ENCODE assay signal across 8 mouse cellular contexts in genomic region chr9:82829693-82830430, GRCm38 (mm10). TPM values are rescaled to one million over a fixed set of nuclear protein-coding genes. Genes with fewer than 3 reads are reported as not detected.
DNase-seq lines count a peak whose midpoint lies in the region; ATAC-seq lines count a peak whose summit lies in the region.

No protein-coding gene starts in this region.

- H3K27me3 ChIP-seq in heart, embryonic 14.5 days (ENCODE audit: control insufficient read depth, insufficient read depth, low read length), result no peaks in the 10 kb centered on the region
- H3K27me3 ChIP-seq in liver, embryonic 12.5 days (replicated peaks), result no peaks in the 10 kb centered on the region
- H3K27me3 ChIP-seq in splenic B cell, adult 2 months (ENCODE audit: control insufficient read depth, insufficient read depth, low read length, poor library complexity, severe bottlenecking), result no peaks in the 10 kb centered on the region

- H3K4me3 ChIP-seq in heart, embryonic 14.5 days (ENCODE audit: control insufficient read depth in 1 of 2, insufficient read depth in 1 of 2, low read depth in 1 of 2, low read length in 2 of 2), result peak overlapping the region; percentile 64 to 80
- peak overlapping the region; percentile 72 for H3K4me3 ChIP-seq in liver, embryonic 12.5 days

- peak; percentile 82 for ATAC-seq in heart, embryonic 14.5 days (ENCODE audit: insufficient number of reproducible peaks, insufficient read depth, low FRiP score, low read depth)
- peak; percentile 94 for ATAC-seq in liver, embryonic 12.5 days

- WGBS in heart, embryonic 14.5 days, result 1% methylated on average over 65 of the region's 65 CpGs
- under 1% methylated on average over 65 of the region's 65 CpGs for WGBS in liver, embryonic 12.5 days (ENCODE audit: insufficient replicate concordance)

- H3K4me1 ChIP-seq in heart, embryonic 14.5 days (ENCODE audit: control insufficient read depth in 2 of 2, insufficient read depth in 2 of 2, low read length in 2 of 2), result peaks cover 0 to 8% of the 10 kb centered on the region in 2 experiments
- H3K4me1 ChIP-seq in liver, embryonic 12.5 days, result peaks cover 16% of the 10 kb centered on the region

- no peaks in the 10 kb centered on the region for H3K36me3 ChIP-seq in heart, embryonic 14.5 days (ENCODE audit: control insufficient read depth, insufficient read depth, low read length)
- H3K36me3 ChIP-seq in liver, embryonic 12.5 days, result no peaks in the 10 kb centered on the region
- no peaks in the 10 kb centered on the region for H3K36me3 ChIP-seq in splenic B cell, adult 2 months (ENCODE audit: control insufficient read depth, insufficient read depth, low read length, poor library complexity, severe bottlenecking)

- peak overlapping the region; percentile 71 for H3K4me2 ChIP-seq in heart, embryonic 14.5 days (ENCODE audit: low read length)
- H3K4me2 ChIP-seq in liver, embryonic 12.5 days, result peak overlapping the region; percentile 98

- H3K9me3 ChIP-seq in heart, embryonic 14.5 days (ENCODE audit: control insufficient read depth, low read length), result no peaks in the 10 kb centered on the region
- no peaks in the 10 kb centered on the region for H3K9me3 ChIP-seq in liver, embryonic 12.5 days (replicated peaks)

- H3K27ac ChIP-seq in heart, embryonic 14.5 days (replicated peaks in 1 of 2; ENCODE audit: control insufficient read depth in 1 of 2, insufficient read depth in 1 of 2, low read depth in 2 of 2, low read length in 2 of 2), result peak overlapping the region; percentile 76 to 77
- H3K27ac ChIP-seq in liver, embryonic 12.5 days, result peak overlapping the region; percentile 27; the same call in 1 of the 2 replicates

- DNase-seq in CD8-positive naive resting alpha-beta T cell, adult 2 months (ENCODE audit: low read depth in 2 of 2, low spot score in 2 of 2), result peak; percentile 75 to 78
- DNase-seq in c-Kit-negative CD71-positive TER-119-positive erythroid progenitor cells, embryonic 14.5 days (ENCODE audit: low read depth, low spot score), result peak; percentile 66
- peak; percentile 71 for DNase-seq in fibroblast of lung, adult 2 months (ENCODE audit: low read depth)
- DNase-seq in kidney, postnatal 10 days, result peak; percentile 92
- DNase-seq in naive thymus-derived CD4-positive, alpha-beta T cell, adult 2 months (ENCODE audit: low read depth), result peak; percentile 91
- peak; percentile 95 for DNase-seq in splenic B cell, adult 2 months (ENCODE audit: low read depth, low spot score)

- H3K9ac ChIP-seq in heart, embryonic 14.5 days (ENCODE audit: low read length), result peak overlapping the region; percentile 82
- peak overlapping the region; percentile 68 for H3K9ac ChIP-seq in liver, embryonic 12.5 days

RNA-seq across cellular contexts. Expression of gene Irak1bp1, which starts 0.5 kb away (rescaled TPM):
- polyA plus RNA-seq in heart, embryonic 14.5 days (2014; fragmentation: Nextera tagmentation; extraction: Ambion mirVana), result 11.7 and 14.2 TPM in 2 replicates
- 3.0 and 3.2 TPM in 2 replicates for polyA plus RNA-seq in liver, embryonic 12.5 days (2016; fragmentation: Nextera tagmentation; extraction: Ambion mirVana)

Comparison
In these comparisons a context has a peak if more than half of its experiments do, and no peak if none do; other contexts are left out.
1. Peak in every context shown above with its lines: DNase-seq, ATAC-seq, H3K4me3 ChIP-seq and H3K27ac ChIP-seq.